Mouse (Mus musculus) embryonic facial prominence, embryonic 14.5 days (tissue): ENCODE data around the gene Ubald1. TPM values are rescaled to one million over a fixed set of nuclear protein-coding genes. Genes with fewer than 3 reads are reported as not detected.

Experiments
- ATAC-seq: fragments of 200-750 bp; cut with Nextera tagmentation; 2 replicates; pipeline ENCODE4 v1.8.0; 2017; ENCODE audit warnings: low read depth, moderate number of reproducible peaks, moderate TSS enrichment
- DNase-seq: peaks from one replicate; pipeline ENCODE4 v3.0.0-alpha.2; 2015; ENCODE audit warnings: low spot score
- H3K27ac ChIP-seq: fragments of 300-500 bp; sonication (generic); replicated peaks from 2 replicates; pipeline ENCODE4 v1.5.1; 2014; ENCODE audit warnings: low read depth, mild to moderate bottlenecking, low read length, moderate library complexity
- H3K27me3 ChIP-seq: fragments of 300-500 bp; sonication (generic); replicated peaks from 2 replicates; pipeline ENCODE4 v1.6.1; 2014; ENCODE audit warnings: low read length; ENCODE audit not compliant: control insufficient read depth, insufficient read depth
- H3K36me3 ChIP-seq: fragments of 300-500 bp; sonication (generic); 2 replicates; pipeline ENCODE4 v1.6.1; 2014; ENCODE audit warnings: low read length, mixed read lengths; ENCODE audit not compliant: control insufficient read depth, insufficient read depth
- H3K4me1 ChIP-seq: fragments of 300-500 bp; sonication (generic); 2 replicates; pipeline ENCODE4 v1.6.1; 2014; ENCODE audit warnings: antibody characterized with exemption, low read length; ENCODE audit not compliant: control insufficient read depth, insufficient read depth
- H3K4me2 ChIP-seq: fragments of 300-500 bp; sonication (generic); 2 replicates; pipeline ENCODE4 v1.6.1; 2014; ENCODE audit warnings: low read depth, mild to moderate bottlenecking, low read length, moderate library complexity, mixed read lengths
- H3K4me3 ChIP-seq: fragments of 300-500 bp; sonication (generic); 2 replicates; pipeline ENCODE4 v1.5.1; 2014; ENCODE audit warnings: low read depth, mild to moderate bottlenecking, low read length
- H3K9ac ChIP-seq: fragments of 300-500 bp; sonication (generic); 2 replicates; pipeline ENCODE4 v1.6.1; 2014; ENCODE audit warnings: low read depth, mild to moderate bottlenecking, low read length, moderate library complexity, mixed read lengths
- H3K9me3 ChIP-seq: fragments of 300-500 bp; sonication (generic); 2 replicates; pipeline ENCODE4 v1.6.1; 2016; ENCODE audit warnings: low read length; ENCODE audit not compliant: control insufficient read depth
- WGBS: fragments of 180-500 bp; shearing (Covaris S2); extraction: QIAGEN DNeasy Blood & Tissue Kit; methylation state at CpG from one replicate; pipeline ENCODE4 v1.1.7; 2014; 5-methylcytosine and 5-hydroxymethylcytosine counted together
- polyA plus RNA-seq: library from polyadenylated mRNA; unstranded; fragments of >200 nt; fragmentation: Nextera tagmentation; extraction: Ambion mirVana; gene quantifications from 2 replicates; pipeline ENCODE4 v1.2.1, GENCODE M21; 2014

Ubald1 gene
- polyA plus RNA-seq, 1 experiment from 2014 or later = 36.3 TPM

GRCm38 (mm10) chr16:4850938-4851628, 29.0 kb downstream of the Ubald1 start:
- Histone ChIP-seq H3K4me3 (no peak overlapping the region), H3K9ac (no peak overlapping the region), H3K27me3 (no peaks in the 10 kb centered on the region), H3K27ac (no peak overlapping the region), H3K36me3 (no peaks in the 10 kb centered on the region), H3K4me1 (no peaks in the 10 kb centered on the region), H3K9me3 (no peaks in the 10 kb centered on the region), H3K4me2 (no peak overlapping the region)
- ATAC-seq = no peak
- peak; percentile 21 for DNase-seq
- 37% methylated on average over 5 of the region's 5 CpGs for WGBS

- H3K9me3 ChIP-seq = no peaks in the 10 kb centered on the region
- no peak overlapping the region for H3K9ac ChIP-seq
- no peak overlapping the region for H3K4me2 ChIP-seq
- no peak overlapping the region for H3K4me3 ChIP-seq
- H3K36me3 ChIP-seq = no peaks in the 10 kb centered on the region
- DNase-seq (no peak), ATAC-seq (no peak)
- no peaks in the 10 kb centered on the region for H3K4me1 ChIP-seq
- WGBS = 71% methylated on average over 7 of the region's 7 CpGs
- no peaks in the 10 kb centered on the region for H3K27me3 ChIP-seq
- H3K27ac ChIP-seq = no peak overlapping the region
Observed at GRCm38 (mm10) chr16:4850361-4850760, 29.8 kb downstream of the Ubald1 start.

GRCm38 (mm10) chr16:4848090-4848489, 32.0 kb downstream of the Ubald1 start:
- ATAC-seq = no peak
- no peaks in the 10 kb centered on the region for H3K4me1 ChIP-seq
- WGBS = 90% methylated on average over 2 of the region's 2 CpGs
- no peak for DNase-seq
- H3K27ac ChIP-seq = no peak overlapping the region
- H3K4me2 ChIP-seq = no peak overlapping the region
- no peaks in the 10 kb centered on the region for H3K27me3 ChIP-seq
- no peak overlapping the region for H3K9ac ChIP-seq
- H3K4me3 ChIP-seq = no peak overlapping the region
- H3K9me3 ChIP-seq = no peaks in the 10 kb centered on the region
- H3K36me3 ChIP-seq = no peaks in the 10 kb centered on the region

GRCm38 (mm10) chr16:4847041-4847440, 33.1 kb downstream of the Ubald1 start:
- H3K4me3 ChIP-seq = no peak overlapping the region
- H3K4me2 ChIP-seq = no peak overlapping the region
- DNase-seq (no peak), ATAC-seq (no peak)
- no peak overlapping the region for H3K27ac ChIP-seq
- H3K27me3 ChIP-seq = no peaks in the 10 kb centered on the region
- no peaks in the 10 kb centered on the region for H3K9me3 ChIP-seq
- 80% methylated on average over 3 of the region's 3 CpGs for WGBS
- no peak overlapping the region for H3K9ac ChIP-seq
- no peaks in the 10 kb centered on the region for H3K4me1 ChIP-seq
- H3K36me3 ChIP-seq = no peaks in the 10 kb centered on the region

GRCm38 (mm10) chr16:4840231-4840630, 39.9 kb downstream of the Ubald1 start:
- ATAC-seq = no peak
- H3K27me3 ChIP-seq = no peaks in the 10 kb centered on the region
- H3K4me1 ChIP-seq = no peaks in the 10 kb centered on the region
- no peaks in the 10 kb centered on the region for H3K36me3 ChIP-seq
- no peak overlapping the region for H3K4me3 ChIP-seq
- no peak for DNase-seq
- no peak overlapping the region for H3K27ac ChIP-seq
- no peak overlapping the region for H3K9ac ChIP-seq
- H3K4me2 ChIP-seq = no peak overlapping the region
- H3K9me3 ChIP-seq = no peaks in the 10 kb centered on the region
- 76% methylated on average over 8 of the region's 8 CpGs for WGBS

- 80% methylated on average over 3 of the region's 3 CpGs for WGBS
- Histone ChIP-seq H3K4me2 (no peak overlapping the region), H3K9me3 (no peaks in the 10 kb centered on the region), H3K27ac (no peak overlapping the region), H3K4me1 (no peaks in the 10 kb centered on the region), H3K4me3 (no peak overlapping the region), H3K9ac (no peak overlapping the region), H3K36me3 (no peaks in the 10 kb centered on the region), H3K27me3 (no peaks in the 10 kb centered on the region)
- ATAC-seq = no peak
- DNase-seq = no peak
Observed at GRCm38 (mm10) chr16:4839552-4839951, 40.6 kb downstream of the Ubald1 start.

- no peak overlapping the region for H3K4me3 ChIP-seq
- H3K4me1 ChIP-seq = no peaks in the 10 kb centered on the region
- H3K27ac ChIP-seq = no peak overlapping the region
- 76% methylated on average over 3 of the region's 3 CpGs for WGBS
- ATAC-seq (no peak), DNase-seq (no peak)
- no peak overlapping the region for H3K9ac ChIP-seq
- no peaks in the 10 kb centered on the region for H3K36me3 ChIP-seq
- no peaks in the 10 kb centered on the region for H3K27me3 ChIP-seq
- H3K4me2 ChIP-seq = no peak overlapping the region
- H3K9me3 ChIP-seq = no peaks in the 10 kb centered on the region
Observed at GRCm38 (mm10) chr16:4837631-4838030, 42.5 kb downstream of the Ubald1 start.

- 76% methylated on average over 3 of the region's 3 CpGs for WGBS
- Histone ChIP-seq H3K4me2 (no peak within 1 kb of the TSS), H3K9ac (no peak within 1 kb of the TSS), H3K9me3 (no peaks in the 10 kb centered on the region), H3K4me1 (no peaks in the 10 kb centered on the region), H3K4me3 (no peak within 1 kb of the TSS), H3K36me3 (no peaks in the 10 kb centered on the region), H3K27ac (no peak within 1 kb of the TSS), H3K27me3 (no peaks in the 10 kb centered on the region)
- ATAC-seq (no peak), DNase-seq (no peak)
Observed at GRCm38 (mm10) chr16:4835191-4835590, 44.9 kb downstream of the Ubald1 start, which contains the start of gene 4930562C15Rik. 4930562C15Rik (plus strand) TSS chr16:4835416.

- H3K36me3 ChIP-seq = no peaks in the 10 kb centered on the region
- ATAC-seq = no peak
- H3K9ac ChIP-seq = no peak overlapping the region
- H3K4me3 ChIP-seq = no peak overlapping the region
- H3K9me3 ChIP-seq = no peaks in the 10 kb centered on the region
- H3K4me1 ChIP-seq = no peaks in the 10 kb centered on the region
- H3K27ac ChIP-seq = no peak overlapping the region
- WGBS = 77% methylated on average over 2 of the region's 2 CpGs
- H3K27me3 ChIP-seq = no peaks in the 10 kb centered on the region
- H3K4me2 ChIP-seq = no peak overlapping the region
- DNase-seq = no peak
Observed at GRCm38 (mm10) chr16:4833858-4834257, 46.3 kb downstream of the Ubald1 start.
